Mouse (Mus musculus): ENCODE measurements around the gene Irgm2.
"Not testable (repeated sequence)": the region's sequence is repeated elsewhere in the genome, so short reads cannot be mapped to it uniquely, and the experiment has no call there.

Irgm2 gene

GRCm38 (mm10) chr11:58211682-58212067, 12.3 kb downstream of the Irgm2 start:
- intact Hi-C loops (cut with DNase I), result no loop called here

GRCm38 (mm10) chr11:58213673-58214342, 14.4 kb downstream of the Irgm2 start:
- intact Hi-C loops (cut with DNase I), result no loop called here

GRCm38 (mm10) chr11:58214391-58215048, 15.1 kb downstream of the Irgm2 start:
- intact Hi-C loops (cut with DNase I), result no loop called here

GRCm38 (mm10) chr11:58215049-58215430, 15.6 kb downstream of the Irgm2 start:
- intact Hi-C loops (cut with DNase I), result not testable (repeated sequence)

GRCm38 (mm10) chr11:58215814-58216213, 16.4 kb downstream of the Irgm2 start:
- intact Hi-C loops (cut with DNase I), result no loop called here

GRCm38 (mm10) chr11:58216823-58217222, 17.4 kb downstream of the Irgm2 start:
- intact Hi-C loops (cut with DNase I), result no loop called here

GRCm38 (mm10) chr11:58223751-58224150, 24.3 kb downstream of the Irgm2 start:
- intact Hi-C loops (cut with DNase I), result no loop called here

GRCm38 (mm10) chr11:58224313-58224712, 24.9 kb downstream of the Irgm2 start:
- intact Hi-C loops (cut with DNase I), result no loop called here

GRCm38 (mm10) chr11:58224872-58225271, 25.5 kb downstream of the Irgm2 start:
- intact Hi-C loops (cut with DNase I), result loop anchor here (1.0 kb wide), 1 partner anchor 46 kb away; no protein-coding TSS in a partner anchor

GRCm38 (mm10) chr11:58225655-58226054, 26.2 kb downstream of the Irgm2 start:
- intact Hi-C loops (cut with DNase I), result loop anchor here (1.0 kb wide), 1 partner anchor 46 kb away; no protein-coding TSS in a partner anchor

GRCm38 (mm10) chr11:58226425-58226824, 27.0 kb downstream of the Irgm2 start:
- intact Hi-C loops (cut with DNase I), result no loop called here

- intact Hi-C loops (cut with DNase I), result not testable (repeated sequence)
Measured at GRCm38 (mm10) chr11:58228021-58228420, 28.6 kb downstream of the Irgm2 start.

GRCm38 (mm10) chr11:58230396-58230910, 31.0 kb downstream of the Irgm2 start:
- intact Hi-C loops (cut with DNase I), result no loop called here

GRCm38 (mm10) chr11:58231156-58231555, 31.7 kb downstream of the Irgm2 start:
- intact Hi-C loops (cut with DNase I), result no loop called here

GRCm38 (mm10) chr11:58234551-58234950, 35.1 kb downstream of the Irgm2 start:
- intact Hi-C loops (cut with DNase I), result not testable (repeated sequence)

GRCm38 (mm10) chr11:58235152-58235551, 35.7 kb downstream of the Irgm2 start:
- intact Hi-C loops (cut with DNase I), result no loop called here

- intact Hi-C loops (cut with DNase I), result no loop called here
Measured at GRCm38 (mm10) chr11:58238840-58239791, 39.7 kb downstream of the Irgm2 start.

- intact Hi-C loops (cut with DNase I), result no loop called here
Measured at GRCm38 (mm10) chr11:58247294-58247693, 47.9 kb downstream of the Irgm2 start.

- intact Hi-C loops (cut with DNase I), result no loop called here
Measured at GRCm38 (mm10) chr11:58249203-58249981, 50.0 kb downstream of the Irgm2 start.

- intact Hi-C loops (cut with DNase I), result no loop called here
Measured at GRCm38 (mm10) chr11:58250550-58250949, 51.1 kb downstream of the Irgm2 start.

GRCm38 (mm10) chr11:58254411-58254810, 55.0 kb downstream of the Irgm2 start:
- intact Hi-C loops (cut with DNase I), result no loop called here
